Mouse (Mus musculus) midbrain, embryonic 14.5 days (tissue): Measurements from ENCODE around the gene Cfap70. TPM values are rescaled to one million over a fixed set of nuclear protein-coding genes. Genes with fewer than 3 reads are reported as not detected.

ENCODE experiments used
- ATAC-seq: fragments of 200-750 bp; cut with Nextera tagmentation; 2 replicates; pipeline ENCODE4 v1.8.0; 2017; ENCODE audit warnings: moderate number of reproducible peaks, moderate library complexity; ENCODE audit not compliant: low FRiP score, low TSS enrichment
- DNase-seq: peaks from one replicate; pipeline ENCODE4 v3.0.0-alpha.2; 2015
- H3K27ac ChIP-seq: fragments of 300-500 bp; sonication (generic); replicated peaks from 2 replicates; pipeline ENCODE4 v1.5.1; 2014; ENCODE audit warnings: mild to moderate bottlenecking, low read depth, low read length, moderate library complexity
- H3K27me3 ChIP-seq: fragments of 300-500 bp; sonication (generic); 2 replicates; pipeline ENCODE4 v1.6.1; 2014; ENCODE audit warnings: low read length, control low read depth, mixed read lengths; ENCODE audit not compliant: control insufficient read depth, insufficient read depth
- H3K36me3 ChIP-seq: fragments of 300-500 bp; sonication (generic); 2 replicates; pipeline ENCODE4 v1.6.1; 2014; ENCODE audit warnings: low read length, control low read depth; ENCODE audit not compliant: control insufficient read depth, insufficient read depth
- H3K4me1 ChIP-seq: fragments of 300-500 bp; sonication (generic); 2 replicates; pipeline ENCODE4 v1.6.1; 2014; ENCODE audit warnings: mild to moderate bottlenecking, antibody characterized with exemption, low read length, control low read depth; ENCODE audit not compliant: control insufficient read depth, insufficient read depth
- H3K4me2 ChIP-seq: fragments of 300-500 bp; sonication (generic); 2 replicates; pipeline ENCODE4 v1.6.1; 2014; ENCODE audit warnings: mild to moderate bottlenecking, low read length, moderate library complexity
- H3K4me3 ChIP-seq: fragments of 300-500 bp; sonication (generic); replicated peaks from 2 replicates; pipeline ENCODE4 v1.5.1; 2014; ENCODE audit warnings: low read depth, low read length
- H3K9ac ChIP-seq: fragments of 300-500 bp; sonication (generic); replicated peaks from 2 replicates; pipeline ENCODE4 v1.6.1; 2014; ENCODE audit warnings: mild to moderate bottlenecking, low read length, moderate library complexity
- H3K9me3 ChIP-seq: fragments of 300-500 bp; sonication (generic); 2 replicates; pipeline ENCODE4 v1.6.1; 2016; ENCODE audit warnings: low read length, control low read depth, mixed read lengths; ENCODE audit not compliant: control insufficient read depth
- WGBS: fragments of 180-500 bp; shearing (Covaris S2); extraction: QIAGEN DNeasy Blood & Tissue Kit; methylation state at CpG from one replicate; pipeline ENCODE4 v1.1.7; 2014; 5-methylcytosine and 5-hydroxymethylcytosine counted together
- polyA plus RNA-seq: library from polyadenylated mRNA; unstranded; fragments of >200 nt; fragmentation: Nextera tagmentation; extraction: Ambion mirVana; gene quantifications from 2 replicates; pipeline ENCODE4 v1.2.1, GENCODE M21; 2014

The Cfap70 gene
- polyA plus RNA-seq, 1 experiment from 2014 or later: 1.00 TPM

DNA sequence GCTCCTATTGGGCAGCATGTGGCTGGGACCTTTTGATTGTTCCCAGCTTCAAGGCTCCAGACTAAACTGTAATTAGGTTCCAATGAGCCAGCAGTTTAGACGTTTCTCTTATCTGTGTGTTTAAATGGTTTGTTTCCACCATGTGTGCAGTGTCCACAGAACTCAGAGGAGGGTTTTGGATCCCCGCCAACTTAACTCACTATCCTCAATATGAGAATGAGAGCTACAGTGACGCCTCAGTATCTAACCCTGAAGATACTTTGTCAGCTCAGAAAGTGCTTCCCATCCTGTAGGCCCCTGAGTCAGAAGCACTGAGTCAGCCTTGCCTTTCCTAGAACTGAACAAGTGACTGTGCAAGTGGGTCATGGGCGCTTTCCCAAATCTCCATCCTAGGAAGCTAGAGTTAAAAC, 74.9 kb downstream of the Cfap70 start:
- Histone ChIP-seq H3K9me3 (no peaks in the 10 kb centered on the region), H3K4me3 (no peak overlapping the region), H3K27me3 (no peaks in the 10 kb centered on the region), H3K36me3 (peaks cover 78% of the 10 kb centered on the region), H3K27ac (no peak overlapping the region), H3K9ac (no peak overlapping the region), H3K4me2 (no peak overlapping the region), H3K4me1 (no peaks in the 10 kb centered on the region)
- ATAC-seq (no peak), DNase-seq (no peak)
- WGBS: 88% methylated on average over 4 of the region's 4 CpGs

- Histone ChIP-seq H3K4me3 (no peak overlapping the region), H3K9ac (no peak overlapping the region), H3K36me3 (peaks cover 65% of the 10 kb centered on the region), H3K27ac (no peak overlapping the region), H3K27me3 (no peaks in the 10 kb centered on the region), H3K9me3 (no peaks in the 10 kb centered on the region), H3K4me2 (no peak overlapping the region), H3K4me1 (no peaks in the 10 kb centered on the region)
- no peak for ATAC-seq
- no peak for DNase-seq
- 98% methylated on average over 1 of the region's 1 CpGs for WGBS
Measured at GRCm38 (mm10) chr14:20371854-20372253, 80.2 kb downstream of the Cfap70 start.

- no peak overlapping the region for H3K4me2 ChIP-seq
- H3K27ac ChIP-seq: no peak overlapping the region
- no peaks in the 10 kb centered on the region for H3K27me3 ChIP-seq
- ATAC-seq (no peak), DNase-seq (no peak)
- H3K9ac ChIP-seq: no peak overlapping the region
- 90% methylated on average over 7 of the region's 7 CpGs for WGBS
- no peaks in the 10 kb centered on the region for H3K4me1 ChIP-seq
- H3K4me3 ChIP-seq: no peak overlapping the region
- H3K36me3 ChIP-seq: peaks cover 64% of the 10 kb centered on the region
- no peaks in the 10 kb centered on the region for H3K9me3 ChIP-seq
Measured at GRCm38 (mm10) chr14:20370798-20371197, 81.2 kb downstream of the Cfap70 start.

DNA sequence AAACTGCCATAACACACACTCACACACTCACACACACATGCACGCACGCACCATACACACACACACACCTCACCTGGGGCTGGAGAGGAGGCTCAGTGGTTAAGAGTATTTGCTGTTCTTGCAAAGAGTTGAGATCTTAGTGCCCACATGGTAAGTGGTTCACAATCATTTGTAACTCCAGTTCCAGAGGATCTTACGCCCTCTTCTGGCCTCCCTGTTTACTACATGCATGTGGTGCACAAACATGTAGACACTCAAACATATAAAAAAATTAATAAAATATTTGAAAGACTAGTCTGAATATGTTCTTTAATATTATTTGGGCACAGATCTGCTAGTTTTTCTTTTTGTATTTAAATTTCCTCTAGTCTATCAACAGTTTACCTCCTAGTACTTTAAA, 83.8 kb downstream of the Cfap70 start:
- no peak overlapping the region for H3K4me2 ChIP-seq
- H3K4me1 ChIP-seq: no peaks in the 10 kb centered on the region
- peaks cover 66% of the 10 kb centered on the region for H3K36me3 ChIP-seq
- H3K9ac ChIP-seq: no peak overlapping the region
- no peak overlapping the region for H3K27ac ChIP-seq
- 93% methylated on average over 3 of the region's 3 CpGs for WGBS
- no peak overlapping the region for H3K4me3 ChIP-seq
- DNase-seq: no peak
- no peak for ATAC-seq
- no peaks in the 10 kb centered on the region for H3K9me3 ChIP-seq
- H3K27me3 ChIP-seq: no peaks in the 10 kb centered on the region

- Histone ChIP-seq H3K9me3 (no peaks in the 10 kb centered on the region), H3K36me3 (peaks cover 88% of the 10 kb centered on the region), H3K4me3 (no peak overlapping the region), H3K27me3 (no peaks in the 10 kb centered on the region), H3K4me2 (no peak overlapping the region), H3K4me1 (no peaks in the 10 kb centered on the region), H3K9ac (no peak overlapping the region), H3K27ac (no peak overlapping the region)
- WGBS: 94% methylated on average over 4 of the region's 4 CpGs
- ATAC-seq (no peak), DNase-seq (no peak)
Measured at GRCm38 (mm10) chr14:20363230-20363629, 88.8 kb downstream of the Cfap70 start.

DNA sequence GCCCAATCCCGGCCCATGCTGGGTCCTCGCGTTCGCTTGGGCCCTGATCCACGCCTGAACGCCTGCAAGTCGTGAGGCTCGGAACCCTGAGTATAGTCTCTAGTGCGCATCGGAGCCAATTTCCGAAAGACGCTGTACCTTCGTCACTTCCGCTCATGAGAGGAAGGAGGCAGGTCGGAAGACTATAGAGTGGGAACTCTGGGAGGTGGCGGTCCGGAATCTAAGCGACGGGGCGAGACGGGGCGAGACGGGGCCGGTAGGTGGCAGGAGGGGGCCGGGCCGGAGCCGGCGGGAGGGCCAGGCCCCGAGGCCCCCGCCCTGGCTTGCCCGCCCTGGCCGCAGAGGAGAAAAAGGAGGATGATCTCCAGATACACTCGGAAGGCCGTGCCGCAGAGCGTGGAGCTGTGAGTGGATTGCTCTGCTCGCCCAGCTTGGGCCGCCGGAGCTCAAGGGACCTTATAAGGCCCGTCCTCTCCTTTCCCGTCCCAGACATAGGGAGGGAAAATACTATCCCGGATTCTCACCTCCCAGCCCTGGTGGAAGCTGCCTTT, 104.0 kb downstream of the Cfap70 start, which contains the start of the genes Ecd and Fam149b:
Gene Ecd, minus strand, starts transcription at position 131 of the 551 bp plus-strand sequence.
Gene Fam149b, plus strand, starts transcription at position 172 of the 551 bp plus-strand sequence.
- H3K27me3 ChIP-seq: no peaks in the 10 kb centered on the region
- under 1% methylated on average over 40 of the region's 42 CpGs for WGBS
- peak within 1 kb of the TSS; percentile 95 for H3K27ac ChIP-seq
- peak; percentile 98 for ATAC-seq
- peaks cover 30% of the 10 kb centered on the region for H3K36me3 ChIP-seq
- H3K4me1 ChIP-seq: peaks cover 18% of the 10 kb centered on the region
- peak within 1 kb of the TSS; percentile 88 for H3K4me2 ChIP-seq
- no peaks in the 10 kb centered on the region for H3K9me3 ChIP-seq
- peak; percentile 99 for DNase-seq
- peak within 1 kb of the TSS; percentile 85 for H3K9ac ChIP-seq
- peak within 1 kb of the TSS; percentile 90 for H3K4me3 ChIP-seq

GRCm38 (mm10) chr14:20347441-20347990, 104.5 kb downstream of the Cfap70 start:
- Histone ChIP-seq H3K27me3 (no peaks in the 10 kb centered on the region), H3K27ac (peak overlapping the region; percentile 95), H3K9ac (peak overlapping the region; percentile 70), H3K4me2 (peak overlapping the region; percentile 88), H3K4me3 (peak overlapping the region; percentile 90), H3K9me3 (no peaks in the 10 kb centered on the region), H3K36me3 (peaks cover 28% of the 10 kb centered on the region), H3K4me1 (peaks cover 18% of the 10 kb centered on the region)
- 4% methylated on average over 15 of the region's 15 CpGs for WGBS
- peak; percentile 78 for ATAC-seq
- DNase-seq: no peak

- DNase-seq (no peak), ATAC-seq (no peak)
- WGBS: 92% methylated on average over 9 of the region's 9 CpGs
- no peak overlapping the region for H3K27ac ChIP-seq
- no peak overlapping the region for H3K9ac ChIP-seq
- H3K4me2 ChIP-seq: no peak overlapping the region
- peaks cover 18% of the 10 kb centered on the region for H3K4me1 ChIP-seq
- H3K36me3 ChIP-seq: peaks cover 28% of the 10 kb centered on the region
- no peak overlapping the region for H3K4me3 ChIP-seq
- no peaks in the 10 kb centered on the region for H3K27me3 ChIP-seq
- no peaks in the 10 kb centered on the region for H3K9me3 ChIP-seq
Measured at GRCm38 (mm10) chr14:20345885-20346284, 106.1 kb downstream of the Cfap70 start.
